Mouse (Mus musculus) thymus, adult 2 months (tissue): ENCODE data around the gene Tspan9. TPM values are rescaled to one million over a fixed set of nuclear protein-coding genes. Genes with fewer than 3 reads are reported as not detected.

Source experiments
- DNase-seq: peaks from one replicate; pipeline ENCODE4 v3.0.0; 2021
- H3K27ac ChIP-seq: fragments of 200-500 bp; 2 replicates; pipeline ENCODE4 v1.5.1; 2012; ENCODE audit warnings: low read length, control low read depth; ENCODE audit not compliant: control insufficient read depth, insufficient read depth
- H3K27me3 ChIP-seq: fragments of 200-500 bp; 2 replicates; pipeline ENCODE4 v1.6.1; 2012; ENCODE audit warnings: mild to moderate bottlenecking, low read length, moderate library complexity, mixed read lengths; ENCODE audit not compliant: control insufficient read depth, insufficient read depth
- H3K36me3 ChIP-seq: fragments of 200-500 bp; 2 replicates; pipeline ENCODE4 v1.6.1; 2012; ENCODE audit warnings: mild to moderate bottlenecking, low read length, moderate library complexity; ENCODE audit not compliant: control insufficient read depth, insufficient read depth
- H3K4me1 ChIP-seq: fragments of 200-500 bp; replicated peaks from 2 replicates; pipeline ENCODE4 v1.6.1; 2012; ENCODE audit warnings: low read length; ENCODE audit not compliant: control insufficient read depth, insufficient read depth
- H3K4me3 ChIP-seq: fragments of 200-500 bp; 2 replicates; pipeline ENCODE4 v1.5.1; 2012; ENCODE audit warnings: mild to moderate bottlenecking, low read length, control low read depth, moderate library complexity; ENCODE audit not compliant: control insufficient read depth, insufficient read depth
- CTCF ChIP-seq: fragments of 200-500 bp; IDR thresholded peaks from 2 replicates; pipeline ENCODE4 v1.5.1; 2012; ENCODE audit warnings: mild to moderate bottlenecking, control low read depth, low read length, moderate library complexity, borderline replicate concordance; ENCODE audit not compliant: control insufficient read depth, poor library complexity, insufficient read depth; ENCODE audit errors: extremely low read depth
- POLR2A ChIP-seq: fragments of 200-500 bp; IDR thresholded peaks from 2 replicates; pipeline ENCODE4 v1.6.1; 2012; ENCODE audit warnings: mild to moderate bottlenecking, low read length, control low read depth, moderate library complexity; ENCODE audit not compliant: control insufficient read depth, poor library complexity, insufficient read depth; ENCODE audit errors: extremely low read depth
- WGBS: fragments of 180-500 bp; shearing (Covaris S2); methylation state at CpG from one replicate; pipeline ENCODE4 v1.1.7; 2018; 5-methylcytosine and 5-hydroxymethylcytosine counted together
- polyA plus RNA-seq: library from polyadenylated mRNA; depleted of rRNA; stranded (reverse); fragments of >200 nt; gene quantifications from 2 replicates; pipeline ENCODE4 v1.2.3, GENCODE M21; 2012

Tspan9 gene
- polyA plus RNA-seq, 1 experiment: 36.7 TPM

DNA sequence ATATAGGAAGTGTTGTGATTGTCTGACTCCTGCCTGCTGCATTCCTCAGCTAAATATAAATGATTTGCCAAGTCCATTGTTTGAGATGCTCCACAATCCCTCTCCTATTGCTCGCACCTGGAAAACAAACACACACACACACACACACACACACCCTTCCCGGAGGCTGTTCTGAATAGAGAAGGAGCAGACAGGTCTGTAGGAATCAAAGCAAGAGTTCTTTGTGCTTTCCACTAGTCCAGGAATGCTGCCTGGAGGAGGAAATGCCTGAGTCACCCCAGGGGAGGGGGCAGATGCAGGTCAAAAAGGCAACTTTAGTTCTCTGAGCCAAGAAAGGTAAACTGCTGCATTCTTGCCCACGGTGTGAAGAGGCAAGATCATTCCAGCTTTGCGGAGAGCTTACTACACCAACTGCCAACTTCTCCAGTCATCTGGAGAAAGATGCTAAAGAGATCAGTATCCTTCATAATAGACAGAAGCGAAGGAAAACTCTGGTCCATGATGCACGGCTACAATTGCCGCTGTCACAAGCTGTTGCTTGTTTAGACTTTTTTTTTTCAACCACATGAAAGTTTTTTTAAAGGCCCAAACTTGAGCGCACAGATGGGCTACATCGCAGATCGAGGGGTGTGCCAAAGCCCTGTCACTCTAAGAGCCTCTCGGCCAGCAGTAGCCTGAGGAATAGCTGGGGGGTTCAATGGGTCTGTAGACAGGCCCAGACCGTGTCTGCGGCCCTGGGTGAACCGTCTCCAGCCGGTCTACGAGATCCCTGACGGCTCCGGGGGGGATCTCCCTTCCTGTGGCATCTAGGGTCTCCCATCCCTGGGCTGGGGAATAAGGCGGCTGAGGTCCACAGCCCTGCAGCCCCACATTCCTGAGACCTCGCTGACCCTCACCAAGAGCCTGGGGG is 770 bp downstream of the Tspan9 start:
- no peak for TF ChIP-seq CTCF
- no peak for TF ChIP-seq POLR2A
- no peak for DNase-seq

DNA sequence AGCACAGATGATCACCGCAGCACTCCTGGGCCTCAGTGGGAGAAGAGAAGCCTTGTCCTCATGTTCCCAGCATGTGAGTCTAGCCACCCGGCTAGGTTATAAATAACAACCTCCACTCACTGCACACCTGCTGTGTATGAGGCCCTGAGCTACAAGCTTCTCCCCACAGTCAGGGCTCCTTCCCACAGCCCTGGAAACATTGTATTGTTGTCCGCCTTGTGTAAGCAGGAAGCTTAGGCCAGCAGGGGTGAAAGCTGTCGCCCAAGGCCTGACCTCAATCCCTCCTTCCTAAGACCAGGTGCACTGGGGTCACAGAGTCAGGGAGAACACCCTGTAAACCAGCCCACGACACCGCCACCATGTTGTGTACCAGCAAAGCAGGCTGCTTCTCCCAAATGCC is 2.7 kb downstream of the Tspan9 start:
- Histone ChIP-seq H3K27me3 (no peaks in the 10 kb centered on the region), H3K27ac (no peak overlapping the region), H3K4me1 (peaks cover 6% of the 10 kb centered on the region), H3K36me3 (no peaks in the 10 kb centered on the region), H3K4me3 (no peak overlapping the region)
- TF ChIP-seq CTCF (no peak), POLR2A (no peak)
- no peak for DNase-seq
- 72% methylated on average over 6 of the region's 6 CpGs for WGBS

More for the DNA sequence above, 770 bp downstream of the Tspan9 start:
- no peaks in the 10 kb centered on the region for H3K27me3 ChIP-seq
- H3K4me3 ChIP-seq: peak overlapping the region; percentile 48
- H3K27ac ChIP-seq: no peak overlapping the region
- peaks cover 6% of the 10 kb centered on the region for H3K4me1 ChIP-seq
- H3K36me3 ChIP-seq: no peaks in the 10 kb centered on the region
- 25% methylated on average over 20 of the region's 20 CpGs for WGBS

DNA sequence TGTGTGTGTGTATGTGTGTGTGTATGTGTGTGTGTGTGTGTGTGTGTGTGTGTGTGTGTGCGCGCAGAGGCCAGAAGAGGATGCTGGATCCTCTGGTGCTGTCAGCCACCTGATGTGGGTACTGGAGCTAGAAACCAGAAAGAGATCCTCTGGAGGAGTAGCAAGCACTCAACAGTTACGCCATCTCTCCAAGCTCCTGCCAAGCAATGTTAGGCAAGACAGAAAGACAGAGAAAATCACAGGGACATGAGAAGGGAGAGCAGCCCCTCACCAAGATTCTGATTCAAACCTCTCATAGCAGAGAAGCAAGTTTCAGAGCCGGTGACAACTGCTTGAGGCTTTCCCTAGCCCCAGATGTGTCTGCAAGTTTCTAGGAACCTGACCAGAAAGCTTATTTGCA is 5.5 kb downstream of the Tspan9 start:
- Histone ChIP-seq H3K27me3 (no peaks in the 10 kb centered on the region), H3K4me3 (no peak overlapping the region), H3K27ac (no peak overlapping the region), H3K36me3 (no peaks in the 10 kb centered on the region), H3K4me1 (no peaks in the 10 kb centered on the region)
- WGBS: 96% methylated on average over 4 of the region's 4 CpGs
- TF ChIP-seq CTCF (no peak), POLR2A (no peak)
- DNase-seq: no peak

DNA sequence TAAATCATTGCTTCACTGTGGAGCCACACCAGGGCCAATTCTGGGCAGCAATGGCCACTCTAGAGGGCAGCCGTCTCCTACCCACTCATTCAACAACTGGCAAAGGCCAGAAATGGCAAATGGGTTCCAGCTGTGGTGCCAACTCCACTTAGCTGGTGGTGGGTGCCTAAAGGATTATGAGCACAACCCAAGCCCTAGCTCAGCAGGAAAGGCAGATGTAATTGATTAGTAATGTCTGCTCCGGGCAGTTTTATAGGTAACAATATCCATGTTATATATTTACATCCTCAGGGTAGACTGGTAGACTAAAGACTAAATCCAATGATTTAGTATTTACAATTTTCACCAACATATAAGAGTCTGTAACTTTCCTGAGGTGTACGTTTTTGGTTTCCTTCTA is 6.7 kb downstream of the Tspan9 start:
- no peaks in the 10 kb centered on the region for H3K36me3 ChIP-seq
- H3K27me3 ChIP-seq: no peaks in the 10 kb centered on the region
- WGBS: 88% methylated on average over 3 of the region's 3 CpGs
- no peak overlapping the region for H3K4me3 ChIP-seq
- H3K27ac ChIP-seq: no peak overlapping the region
- no peak for TF ChIP-seq CTCF
- TF ChIP-seq POLR2A: no peak
- DNase-seq: no peak
- no peaks in the 10 kb centered on the region for H3K4me1 ChIP-seq

DNA sequence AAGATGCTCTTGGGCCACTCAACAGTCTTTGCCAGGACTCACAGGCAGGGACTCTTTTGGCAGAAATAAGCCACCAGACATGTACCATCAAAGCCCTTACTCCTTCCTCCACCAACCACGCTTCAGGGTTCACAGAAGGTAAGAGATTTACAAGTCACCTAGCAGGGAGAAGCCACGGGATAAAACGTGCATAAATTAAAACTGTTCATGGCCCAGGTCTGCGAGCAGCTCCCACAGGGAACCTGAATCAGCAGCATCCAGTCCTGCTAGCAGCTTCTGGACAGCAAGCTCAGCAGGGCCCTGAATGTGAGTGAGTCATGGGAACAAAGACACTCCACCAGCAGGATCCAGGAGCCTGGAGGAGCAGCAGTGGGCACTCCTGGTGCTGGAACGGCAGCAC is 7.9 kb downstream of the Tspan9 start:
- Histone ChIP-seq H3K27ac (no peak overlapping the region), H3K27me3 (no peaks in the 10 kb centered on the region), H3K36me3 (no peaks in the 10 kb centered on the region), H3K4me3 (no peak overlapping the region), H3K4me1 (no peaks in the 10 kb centered on the region)
- 73% methylated on average over 5 of the region's 5 CpGs for WGBS
- TF ChIP-seq POLR2A (no peak), CTCF (no peak)
- DNase-seq: no peak

DNA sequence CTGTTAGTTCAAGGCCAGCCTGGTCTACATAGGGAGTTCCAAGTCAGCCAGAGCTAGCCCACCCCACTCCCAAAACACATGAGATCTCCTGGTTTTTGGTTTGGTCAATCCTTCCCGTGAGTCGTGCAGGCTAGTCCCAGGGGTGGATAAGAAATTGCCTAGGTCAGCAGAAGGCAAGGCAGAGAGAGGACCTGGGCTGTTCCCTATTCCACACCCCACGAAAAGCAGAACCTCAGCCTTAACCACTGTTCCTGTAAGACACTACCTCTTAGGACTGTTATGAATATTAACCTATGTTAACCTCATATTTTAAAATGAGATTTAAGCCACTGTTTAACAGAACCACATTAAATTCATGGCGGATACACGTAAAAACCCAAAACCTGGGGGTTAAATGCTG is 8.4 kb downstream of the Tspan9 start:
- Histone ChIP-seq H3K27ac (no peak overlapping the region), H3K4me1 (no peaks in the 10 kb centered on the region), H3K36me3 (no peaks in the 10 kb centered on the region), H3K27me3 (no peaks in the 10 kb centered on the region), H3K4me3 (no peak overlapping the region)
- no peak for DNase-seq
- TF ChIP-seq CTCF (no peak), POLR2A (no peak)
- WGBS: 49% methylated on average over 5 of the region's 5 CpGs

DNA sequence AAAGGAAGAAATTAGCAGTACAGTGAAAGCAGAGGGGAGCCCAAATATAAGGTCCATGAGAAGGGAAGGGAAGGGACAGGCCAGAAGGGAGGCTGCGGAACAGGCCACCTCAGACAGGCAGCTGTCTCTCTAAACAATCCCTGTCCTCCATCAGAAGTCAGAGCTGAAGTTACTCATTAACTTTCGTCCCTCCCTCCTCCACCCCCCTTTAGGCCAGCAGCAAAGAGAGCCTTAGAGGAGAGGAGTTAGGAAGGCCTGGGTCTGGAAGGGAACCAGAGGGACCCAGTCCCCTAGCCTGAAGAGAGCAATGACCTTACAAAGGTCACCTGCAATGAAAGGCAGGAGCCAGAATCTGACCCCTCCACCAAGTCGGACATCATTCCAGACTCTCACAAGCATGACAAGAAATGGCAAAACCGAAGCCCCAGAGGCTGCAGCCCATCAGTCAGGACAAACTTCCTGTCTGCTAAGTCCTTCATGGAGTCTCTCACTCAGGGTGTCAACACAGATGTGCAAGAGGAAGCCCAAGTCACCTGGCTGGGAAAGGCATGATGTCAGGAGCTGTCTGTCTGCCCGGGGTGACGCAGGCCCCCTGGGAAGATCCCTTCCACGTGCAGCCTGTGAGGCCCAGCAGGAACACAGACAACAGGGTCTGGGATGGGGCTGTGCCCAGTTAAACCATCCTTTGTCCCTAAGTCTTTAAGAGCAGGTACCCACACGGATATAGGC is 9.0 kb downstream of the Tspan9 start:
- 74% methylated on average over 8 of the region's 8 CpGs for WGBS
- no peak overlapping the region for H3K27ac ChIP-seq
- no peaks in the 10 kb centered on the region for H3K36me3 ChIP-seq
- H3K27me3 ChIP-seq: no peaks in the 10 kb centered on the region
- DNase-seq: no peak
- no peaks in the 10 kb centered on the region for H3K4me1 ChIP-seq
- H3K4me3 ChIP-seq: no peak overlapping the region
- TF ChIP-seq POLR2A: no peak
- no peak for TF ChIP-seq CTCF
